Mouse (Mus musculus): ENCODE results near the gene Plpp1.

DNA sequence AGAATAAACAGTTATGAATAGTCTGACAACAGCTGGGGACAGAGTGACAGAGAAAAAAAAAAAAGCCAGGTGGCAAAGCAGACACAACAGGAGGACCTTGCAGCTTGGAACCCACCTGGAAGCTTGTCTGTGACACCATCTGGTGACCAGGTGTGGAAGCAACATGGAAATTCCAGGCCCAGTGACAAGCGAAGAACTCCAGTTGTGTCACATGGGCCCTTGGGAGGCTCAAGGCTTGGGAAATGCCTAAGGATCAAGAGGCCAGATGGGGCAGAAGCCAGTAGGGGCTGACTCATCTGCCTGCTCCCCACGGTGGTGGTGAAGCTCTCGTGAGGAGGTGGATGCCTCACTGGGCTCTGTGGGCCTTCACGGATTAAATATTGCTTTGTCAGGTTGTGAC lies 45.7 kb upstream of the Plpp1 start:
- TF ChIP-seq CTCF (IDR thresholded peaks at IDR 0.05; ENCODE audit: low read depth), result peak; percentile 26; the same call in 1 of the 2 replicates
- TF ChIP-seq EP300 (optimal IDR thresholded peaks at IDR 0.05), result no peak

All from stomach, postnatal 0 days (tissue).